Mouse (Mus musculus): Measurements from ENCODE around the gene Ano10.

DNA sequence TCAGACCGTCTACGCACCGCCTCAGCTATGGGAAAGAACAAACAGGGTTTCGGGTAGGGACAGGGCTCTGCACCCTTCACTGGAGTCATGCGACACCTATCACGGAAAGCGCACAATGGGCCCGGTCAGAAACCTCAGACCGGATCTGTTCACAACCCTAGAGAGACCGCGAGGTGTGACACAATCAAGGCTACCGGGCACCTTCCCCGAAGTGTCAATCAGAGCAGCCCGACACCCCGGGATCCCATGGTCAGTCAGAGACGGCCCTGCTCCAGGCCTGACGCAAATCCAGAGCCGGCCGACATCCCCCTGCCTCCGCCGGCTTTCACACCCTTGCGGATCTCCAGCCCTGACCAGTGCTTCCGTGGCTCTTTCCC, 370 bp downstream of the Ano10 start:
- no peak for TF ChIP-seq CTCF (IDR thresholded peaks at IDR 0.05; ENCODE audit: insufficient read depth, low read depth, low read length)
- TF ChIP-seq POLR2A (IDR thresholded peaks at IDR 0.05; ENCODE audit: insufficient read depth, low read depth, low read length): no peak

Measured in olfactory bulb, adult 2 months (tissue).